Mouse (Mus musculus) myocyte (in vitro differentiated cells): Measurements from ENCODE around the gene Rasgrf1. TPM values are rescaled to one million over a fixed set of nuclear protein-coding genes. Genes with fewer than 3 reads are reported as not detected.

Experiments used
- H3K27me3 ChIP-seq: one replicate; pipeline ENCODE4 v1.6.1; 2011; ENCODE audit not compliant: control insufficient read depth, insufficient read depth, insufficient read length
- H3K36me3 ChIP-seq: one replicate; pipeline ENCODE4 v1.6.1; 2011; ENCODE audit not compliant: control insufficient read depth, insufficient read depth
- H3K4me2 ChIP-seq: one replicate; pipeline ENCODE4 v1.6.1; 2011; ENCODE audit warnings: low read depth, control low read depth
- H3K4me3 ChIP-seq: one replicate; pipeline ENCODE4 v1.5.1; 2011; ENCODE audit warnings: mild to moderate bottlenecking, control low read depth, moderate library complexity
- H3K79me2 ChIP-seq: one replicate; pipeline ENCODE4 v1.6.1; 2011; ENCODE audit not compliant: control insufficient read depth, insufficient read depth
- H3ac ChIP-seq: one replicate; pipeline ENCODE4 v1.6.1; 2011; ENCODE audit not compliant: control insufficient read depth, insufficient read length
- CEBPB ChIP-seq: IDR thresholded peaks from 2 replicates; pipeline ENCODE4 v1.6.1; 2011; ENCODE audit warnings: mild to moderate bottlenecking, moderate library complexity; ENCODE audit not compliant: poor library complexity, insufficient read depth, severe bottlenecking
- E2F4 ChIP-seq: IDR thresholded peaks from one replicate; pipeline ENCODE4 v1.6.1; 2011; ENCODE audit warnings: mild to moderate bottlenecking, control low read depth, moderate library complexity; ENCODE audit not compliant: insufficient read depth
- MAX ChIP-seq: IDR thresholded peaks from one replicate; pipeline ENCODE4 v1.6.1; 2011; ENCODE audit warnings: low read depth, mild to moderate bottlenecking, control low read depth
- MYOD1 ChIP-seq, 3 experiments: IDR thresholded peaks; one replicate each; pipeline ENCODE4 v1.6.1; 2011; ENCODE audit warnings: control low read depth in 2 of 3, low read depth in 2 of 3, mild to moderate bottlenecking in 2 of 3, moderate library complexity in 1 of 3; ENCODE audit not compliant: insufficient read length in 2 of 3, control insufficient read depth in 1 of 3
- MYOG ChIP-seq, 3 experiments: IDR thresholded peaks; one replicate each; pipeline ENCODE4 v1.6.1; 2011; ENCODE audit warnings: control low read depth in 2 of 3, low read depth in 2 of 3, mild to moderate bottlenecking in 2 of 3; ENCODE audit not compliant: insufficient read length in 2 of 3, control insufficient read depth in 1 of 3, insufficient read depth in 1 of 3
- POLR2A ChIP-seq: IDR thresholded peaks from one replicate; pipeline ENCODE4 v1.6.1; 2011; ENCODE audit warnings: low read depth, mild to moderate bottlenecking, control low read depth, moderate library complexity; ENCODE audit not compliant: insufficient read length
- POLR2AphosphoS2 ChIP-seq: IDR thresholded peaks from one replicate; pipeline ENCODE4 v1.6.1; 2011; ENCODE audit warnings: low read depth, control low read depth; ENCODE audit not compliant: insufficient read length
- REST ChIP-seq: IDR thresholded peaks from one replicate; pipeline ENCODE4 v1.6.1; 2011; ENCODE audit warnings: mild to moderate bottlenecking, control low read depth, moderate library complexity; ENCODE audit not compliant: insufficient read depth, insufficient read length
- SRF ChIP-seq: IDR thresholded peaks from one replicate; pipeline ENCODE4 v1.6.1; 2011; ENCODE audit warnings: low read depth; ENCODE audit not compliant: control insufficient read depth, insufficient read length
- TCF12 ChIP-seq: IDR thresholded peaks from one replicate; pipeline ENCODE4 v1.6.1; 2011; ENCODE audit warnings: mild to moderate bottlenecking, control low read depth; ENCODE audit not compliant: poor library complexity, insufficient read depth, severe bottlenecking
- TCF3 ChIP-seq: IDR thresholded peaks from one replicate; pipeline ENCODE4 v1.6.1; 2011; ENCODE audit warnings: low read depth, control low read depth; ENCODE audit not compliant: insufficient read length
- USF1 ChIP-seq: IDR thresholded peaks from one replicate; pipeline ENCODE4 v1.6.1; 2011; ENCODE audit warnings: low read depth, mild to moderate bottlenecking, control low read depth, moderate library complexity
- polyA plus RNA-seq: library from polyadenylated mRNA; unstranded; fragments of >200 nt; fragmentation: generic; extraction: Trizol; gene quantifications from one replicate; pipeline ENCODE4 v1.2.1, GENCODE M21; 2012; ENCODE audit warnings: missing spikeins

Gene Rasgrf1
- polyA plus RNA-seq, 1 experiment = not detected

GRCm38 (mm10) chr9:89891534-89892293 is 18.0 kb upstream of the Rasgrf1 start:
- no peak for TF ChIP-seq REST
- TF ChIP-seq E2F4 = no peak
- TF ChIP-seq MYOG (IDR thresholded peaks at IDR 0.05; ENCODE audit: control insufficient read depth in 1 of 3, insufficient read depth in 1 of 3, insufficient read length in 2 of 3, low read depth in 2 of 3) = no peak
- TF ChIP-seq POLR2AphosphoS2 = no peak

GRCm38 (mm10) chr9:89892540-89893188 is 17.0 kb upstream of the Rasgrf1 start:
- Histone ChIP-seq H3ac (no peak overlapping the region), H3K4me2 (no peak overlapping the region), H3K79me2 (no peaks in the 10 kb centered on the region), H3K36me3 (no peaks in the 10 kb centered on the region), H3K4me3 (no peak overlapping the region), H3K27me3 (no peaks in the 10 kb centered on the region)
- TF ChIP-seq USF1 (no peak), SRF (no peak), TCF12 (no peak)

More at GRCm38 (mm10) chr9:89891534-89892293, 18.0 kb upstream of the Rasgrf1 start:
- no peak overlapping the region for H3K4me3 ChIP-seq
- H3K79me2 ChIP-seq = no peaks in the 10 kb centered on the region
- H3K36me3 ChIP-seq = no peaks in the 10 kb centered on the region
- no peaks in the 10 kb centered on the region for H3K27me3 ChIP-seq
- H3ac ChIP-seq = no peak overlapping the region
- H3K4me2 ChIP-seq = no peak overlapping the region

DNA sequence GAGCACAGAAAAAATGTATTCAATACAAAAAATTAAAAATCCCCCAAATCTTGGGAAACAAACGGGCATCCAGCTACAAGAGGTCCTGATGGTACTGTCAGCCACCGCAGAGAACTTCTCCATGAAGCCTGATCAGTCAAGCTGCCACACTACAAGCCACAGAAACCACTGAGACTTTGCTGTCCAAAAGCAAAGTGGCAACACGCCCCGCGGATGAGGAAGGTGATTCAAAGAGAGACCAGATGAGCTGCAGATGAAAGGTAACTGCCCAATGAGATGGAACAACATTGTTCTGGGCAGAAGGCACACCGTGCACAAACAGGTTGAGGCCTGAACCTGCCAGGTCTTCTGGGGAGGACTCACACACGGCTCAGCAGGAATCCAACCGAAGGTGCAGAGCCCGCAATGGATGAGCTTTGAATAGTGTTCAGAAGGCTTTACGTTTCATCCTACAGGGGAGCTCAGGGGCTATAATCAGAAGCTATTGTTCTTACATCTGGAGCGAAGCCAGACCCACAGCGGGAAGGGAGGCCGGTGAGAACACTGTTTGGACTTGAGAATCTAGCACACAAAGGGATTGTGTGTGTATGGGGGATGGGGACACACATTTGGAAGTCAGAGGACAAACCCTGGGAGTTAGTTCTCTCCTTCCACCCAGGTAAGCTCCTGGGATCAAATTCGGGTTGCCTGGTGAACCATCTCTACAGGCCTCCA is 9.4 kb upstream of the Rasgrf1 start:
- Histone ChIP-seq H3K36me3 (no peaks in the 10 kb centered on the region), H3K79me2 (no peaks in the 10 kb centered on the region), H3K4me3 (no peak overlapping the region), H3K27me3 (no peaks in the 10 kb centered on the region), H3ac (no peak overlapping the region), H3K4me2 (no peak overlapping the region)
- TF ChIP-seq USF1 (no peak), REST (no peak), TCF3 (no peak), MAX (no peak), MYOG (IDR thresholded peaks at IDR 0.05; ENCODE audit: control insufficient read depth in 1 of 3, insufficient read depth in 1 of 3, insufficient read length in 2 of 3, low read depth in 2 of 3) (no peak)

DNA sequence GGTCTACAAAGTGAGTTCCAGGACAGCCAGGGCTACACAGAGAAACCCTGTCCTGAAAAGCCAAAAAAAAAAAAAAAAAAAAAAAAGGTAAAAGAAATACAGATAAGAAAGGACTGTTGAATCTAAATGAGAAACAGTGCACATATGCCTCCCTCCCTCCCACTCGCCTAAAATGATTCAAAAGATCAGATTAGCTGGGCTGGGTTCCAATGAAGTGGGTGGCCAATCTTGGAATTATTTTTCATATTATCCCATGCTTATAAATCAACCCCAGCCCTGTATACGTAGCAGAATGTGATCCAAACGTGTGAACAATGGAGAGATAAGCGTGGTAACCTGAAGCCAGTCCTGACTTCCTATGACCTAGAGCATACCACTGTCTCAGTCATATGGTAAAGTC is 8.5 kb upstream of the Rasgrf1 start:
- TF ChIP-seq MYOG (IDR thresholded peaks at IDR 0.05; ENCODE audit: control insufficient read depth in 1 of 3, insufficient read depth in 1 of 3, insufficient read length in 2 of 3, low read depth in 2 of 3) (no peak), E2F4 (no peak), POLR2AphosphoS2 (no peak), MAX (no peak), TCF3 (no peak), CEBPB (no peak), TCF12 (no peak), MYOD1 (IDR thresholded peaks at IDR 0.05; ENCODE audit: control insufficient read depth in 1 of 3, insufficient read length in 2 of 3, low read depth in 2 of 3) (no peak)

GRCm38 (mm10) chr9:89902813-89903212 is 6.9 kb upstream of the Rasgrf1 start:
- no peaks in the 10 kb centered on the region for H3K27me3 ChIP-seq
- no peak for TF ChIP-seq MYOG (IDR thresholded peaks at IDR 0.05; ENCODE audit: control insufficient read depth in 1 of 3, insufficient read depth in 1 of 3, insufficient read length in 2 of 3, low read depth in 2 of 3)
- TF ChIP-seq TCF3 = no peak
- TF ChIP-seq POLR2AphosphoS2 = no peak
- no peak for TF ChIP-seq REST
- no peak for TF ChIP-seq CEBPB
- no peak for TF ChIP-seq TCF12
- TF ChIP-seq MYOD1 (IDR thresholded peaks at IDR 0.05; ENCODE audit: control insufficient read depth in 1 of 3, insufficient read length in 2 of 3, low read depth in 2 of 3) = no peak
- TF ChIP-seq POLR2A = no peak
- TF ChIP-seq MAX = no peak
- no peak for TF ChIP-seq SRF
- no peak for TF ChIP-seq USF1
- no peak for TF ChIP-seq E2F4

More for the DNA sequence above, 8.5 kb upstream of the Rasgrf1 start:
- Histone ChIP-seq H3K27me3 (no peaks in the 10 kb centered on the region), H3K4me3 (no peak overlapping the region), H3K4me2 (no peak overlapping the region), H3ac (no peak overlapping the region), H3K79me2 (no peaks in the 10 kb centered on the region), H3K36me3 (no peaks in the 10 kb centered on the region)

More at GRCm38 (mm10) chr9:89902813-89903212, 6.9 kb upstream of the Rasgrf1 start:
- Histone ChIP-seq H3K4me2 (no peak overlapping the region), H3K36me3 (no peaks in the 10 kb centered on the region), H3K79me2 (no peaks in the 10 kb centered on the region), H3K4me3 (no peak overlapping the region), H3ac (no peak overlapping the region)
